Mouse (Mus musculus): ENCODE measurements at regions not wholly inside any gene's neighbourhood (a gene's known extent, or its start where the extent isn't known, plus 50 kb on each side); places are given as distances from the start of the nearest gene placed in this dataset.

DNA sequence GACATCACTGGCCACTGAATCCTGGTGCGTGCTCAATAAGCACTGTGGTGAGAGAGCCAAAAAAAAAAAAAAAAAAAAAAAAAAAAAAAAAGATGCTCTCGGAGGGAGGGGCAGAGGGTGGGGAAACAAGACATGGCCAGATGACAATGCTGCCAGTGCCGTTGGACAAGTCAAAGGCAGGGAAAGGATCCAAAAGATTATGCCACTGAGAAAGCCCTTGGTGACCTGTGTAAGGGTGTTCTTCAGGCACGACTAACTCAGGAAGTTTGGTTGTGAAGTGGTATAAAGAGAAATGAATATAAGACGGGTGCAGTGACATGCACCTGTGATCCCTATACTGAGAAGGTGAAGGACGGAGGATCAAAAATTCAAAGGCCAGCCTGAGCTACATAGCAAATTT lies 121.8 kb upstream of the Max start:
- H3K4me1 ChIP-seq: no peaks in the 10 kb centered on the region
- 79% methylated on average over 6 of the region's 6 CpGs for WGBS
- no peak overlapping the region for H3K27ac ChIP-seq
- no peaks in the 10 kb centered on the region for H3K9me3 ChIP-seq
- no peak overlapping the region for H3K4me3 ChIP-seq
- DNase-seq (ENCODE audit: low spot score): no peak
- H3K36me3 ChIP-seq: no peaks in the 10 kb centered on the region
- 0 out of 2 replicates have a peak, but pooled peaks cover under 1% of the 10 kb centered on the region for H3K27me3 ChIP-seq (ENCODE audit: insufficient read depth, poor library complexity, severe bottlenecking)

GRCm38 (mm10) chr12:77081774-77082173 lies 119.8 kb upstream of the Max start:
- WGBS: 92% methylated on average over 2 of the region's 2 CpGs
- Histone ChIP-seq H3K27ac (no peak overlapping the region), H3K9me3 (no peaks in the 10 kb centered on the region), H3K36me3 (no peaks in the 10 kb centered on the region), H3K4me3 (no peak overlapping the region), H3K4me1 (no peaks in the 10 kb centered on the region), H3K27me3 (ENCODE audit: insufficient read depth, poor library complexity, severe bottlenecking) (0 out of 2 replicates have a peak, but pooled peaks cover 4% of the 10 kb centered on the region)
- no peak for DNase-seq (ENCODE audit: low spot score)

DNA sequence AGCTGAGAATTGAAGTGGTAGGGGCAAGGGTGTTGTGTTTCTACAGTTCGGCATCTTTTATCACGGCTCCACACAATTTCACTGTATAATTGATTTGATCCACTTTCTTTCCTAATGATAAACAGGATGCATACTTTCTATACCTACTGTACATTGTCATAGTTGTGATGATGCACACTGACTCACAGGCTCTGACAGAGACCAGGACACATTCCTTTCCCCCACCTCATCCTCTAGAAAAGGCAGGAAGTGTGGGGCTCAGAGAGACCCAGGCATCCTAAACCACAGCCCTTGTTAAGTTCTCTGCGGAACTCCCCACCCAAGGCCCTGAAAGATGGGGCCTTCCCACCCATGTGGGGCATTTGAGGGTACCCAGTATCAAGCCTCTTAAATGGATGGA lies 117.5 kb upstream of the Max start:
- Histone ChIP-seq H3K4me1 (no peaks in the 10 kb centered on the region), H3K9me3 (no peaks in the 10 kb centered on the region), H3K27ac (no peak overlapping the region), H3K27me3 (ENCODE audit: insufficient read depth, poor library complexity, severe bottlenecking) (0 out of 2 replicates have a peak, but pooled peaks cover 4% of the 10 kb centered on the region), H3K36me3 (no peaks in the 10 kb centered on the region), H3K4me3 (no peak overlapping the region)
- no peak for DNase-seq (ENCODE audit: low spot score)
- 80% methylated on average over 3 of the region's 3 CpGs for WGBS

DNA sequence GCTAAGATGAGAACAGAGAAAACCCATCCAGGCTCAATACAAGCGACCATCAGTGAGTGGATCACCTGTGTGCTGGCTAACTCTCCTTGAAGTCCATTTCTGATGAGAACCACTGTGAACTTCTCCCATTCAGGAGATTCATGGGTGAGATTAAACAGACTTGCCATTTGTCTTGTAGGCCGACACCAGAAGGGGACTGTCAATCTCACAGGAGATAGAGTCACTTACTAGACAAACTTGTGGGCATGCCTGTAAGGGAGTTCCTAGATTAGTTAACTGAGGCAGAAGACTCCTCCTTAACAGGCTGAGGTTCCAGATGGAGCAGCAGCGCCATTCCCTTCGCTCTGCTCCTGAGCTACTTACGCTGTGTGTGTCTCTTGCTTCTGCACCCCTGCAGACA lies 114.7 kb upstream of the Max start:
- Histone ChIP-seq H3K27me3 (ENCODE audit: insufficient read depth, poor library complexity, severe bottlenecking) (0 out of 2 replicates have a peak, but pooled peaks cover 4% of the 10 kb centered on the region), H3K4me3 (no peak overlapping the region), H3K36me3 (no peaks in the 10 kb centered on the region), H3K27ac (no peak overlapping the region), H3K4me1 (no peaks in the 10 kb centered on the region), H3K9me3 (no peaks in the 10 kb centered on the region)
- WGBS: 82% methylated on average over 5 of the region's 5 CpGs
- DNase-seq (ENCODE audit: low spot score): no peak

DNA sequence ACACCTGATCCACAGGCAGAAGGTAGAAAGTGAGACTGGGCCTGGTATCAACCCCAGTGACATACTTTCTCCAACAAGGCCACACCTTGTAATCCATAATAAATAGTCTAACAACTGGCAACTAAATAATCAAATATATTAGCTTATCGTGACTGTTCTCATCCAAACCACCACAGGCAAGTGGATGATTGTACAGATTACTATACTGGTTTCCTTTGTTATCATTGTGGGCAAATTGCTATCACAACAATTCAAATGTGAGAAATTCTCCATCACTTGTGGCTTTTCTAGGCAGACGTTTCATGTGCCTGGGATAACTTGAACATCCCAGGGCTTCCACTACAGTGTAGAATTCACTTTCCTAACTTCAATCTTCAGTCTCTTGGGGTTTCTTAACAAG lies 112.6 kb upstream of the Max start:
- DNase-seq (ENCODE audit: low spot score): no peak
- H3K4me1 ChIP-seq: no peaks in the 10 kb centered on the region
- no peaks in the 10 kb centered on the region for H3K9me3 ChIP-seq
- 72% methylated on average over 2 of the region's 2 CpGs for WGBS
- H3K27me3 ChIP-seq (ENCODE audit: insufficient read depth, poor library complexity, severe bottlenecking): 0 out of 2 replicates have a peak, but pooled peaks cover 4% of the 10 kb centered on the region
- H3K27ac ChIP-seq: no peak overlapping the region
- H3K36me3 ChIP-seq: no peaks in the 10 kb centered on the region
- H3K4me3 ChIP-seq: no peak overlapping the region

DNA sequence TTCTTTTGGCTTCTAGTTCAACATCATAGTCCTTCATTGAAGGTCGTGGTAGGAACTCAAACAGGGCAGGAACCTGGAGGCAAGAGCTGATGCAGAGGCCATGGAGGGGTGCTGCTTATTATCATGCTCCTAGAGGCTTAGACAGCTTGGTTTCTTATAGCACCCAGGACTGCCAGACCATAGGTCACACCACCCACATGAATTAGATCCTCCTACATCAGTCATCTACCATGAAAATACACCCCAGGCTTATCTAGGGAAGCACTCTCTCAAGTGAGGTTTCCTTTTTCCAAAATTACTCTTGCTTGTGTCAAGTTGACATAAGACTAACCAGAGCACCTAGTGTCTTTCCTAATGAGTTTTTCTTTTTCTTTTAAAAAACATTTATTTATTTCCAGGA lies 109.7 kb upstream of the Max start:
- H3K27ac ChIP-seq: no peak overlapping the region
- no peaks in the 10 kb centered on the region for H3K9me3 ChIP-seq
- 71% methylated on average over 1 of the region's 1 CpGs for WGBS
- H3K36me3 ChIP-seq: no peaks in the 10 kb centered on the region
- H3K4me1 ChIP-seq: no peaks in the 10 kb centered on the region
- DNase-seq (ENCODE audit: low spot score): no peak
- H3K27me3 ChIP-seq (ENCODE audit: insufficient read depth, poor library complexity, severe bottlenecking): no peaks in the 10 kb centered on the region
- H3K4me3 ChIP-seq: no peak overlapping the region

GRCm38 (mm10) chr12:77067938-77068337 lies 105.9 kb upstream of the Max start:
- H3K4me1 ChIP-seq: no peaks in the 10 kb centered on the region
- H3K27ac ChIP-seq: no peak overlapping the region
- H3K27me3 ChIP-seq (ENCODE audit: insufficient read depth, poor library complexity, severe bottlenecking): peaks cover 8% of the 10 kb centered on the region
- DNase-seq (ENCODE audit: low spot score): no peak
- H3K4me3 ChIP-seq: no peak overlapping the region
- WGBS: 80% methylated on average over 5 of the region's 5 CpGs
- H3K36me3 ChIP-seq: no peaks in the 10 kb centered on the region
- no peaks in the 10 kb centered on the region for H3K9me3 ChIP-seq

DNA sequence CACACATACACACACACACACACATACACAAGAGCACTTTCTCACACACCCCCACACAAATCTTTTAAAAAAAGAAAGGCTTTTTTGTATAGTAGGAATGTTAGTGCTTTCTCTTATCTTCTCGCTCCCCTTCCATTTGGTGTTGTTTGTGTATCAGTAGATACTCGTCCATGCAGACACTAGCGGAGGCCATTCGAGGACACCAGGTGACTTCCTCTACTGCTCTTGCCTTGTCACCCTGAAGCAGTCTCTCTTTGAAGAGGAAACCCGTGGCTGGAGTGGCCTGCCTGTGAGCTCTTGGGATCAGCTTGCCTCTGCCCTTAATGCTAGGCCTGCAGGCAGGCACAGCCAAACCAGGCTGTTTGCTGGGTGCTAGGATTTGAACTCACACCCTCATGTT lies 105.1 kb upstream of the Max start:
- peaks cover 13% of the 10 kb centered on the region for H3K27me3 ChIP-seq (ENCODE audit: insufficient read depth, poor library complexity, severe bottlenecking)
- DNase-seq (ENCODE audit: low spot score): no peak
- no peaks in the 10 kb centered on the region for H3K9me3 ChIP-seq
- H3K4me1 ChIP-seq: no peaks in the 10 kb centered on the region
- no peak overlapping the region for H3K27ac ChIP-seq
- no peak overlapping the region for H3K4me3 ChIP-seq
- WGBS: 48% methylated on average over 5 of the region's 5 CpGs
- H3K36me3 ChIP-seq: no peaks in the 10 kb centered on the region

GRCm38 (mm10) chr12:77065645-77066512 lies 103.9 kb upstream of the Max start:
- no peaks in the 10 kb centered on the region for H3K4me1 ChIP-seq
- H3K9me3 ChIP-seq: no peaks in the 10 kb centered on the region
- H3K27me3 ChIP-seq (ENCODE audit: insufficient read depth, poor library complexity, severe bottlenecking): peaks cover 13% of the 10 kb centered on the region
- 67% methylated on average over 6 of the region's 6 CpGs for WGBS
- no peak overlapping the region for H3K4me3 ChIP-seq
- H3K36me3 ChIP-seq: no peaks in the 10 kb centered on the region
- no peak for DNase-seq (ENCODE audit: low spot score)
- no peak overlapping the region for H3K27ac ChIP-seq

DNA sequence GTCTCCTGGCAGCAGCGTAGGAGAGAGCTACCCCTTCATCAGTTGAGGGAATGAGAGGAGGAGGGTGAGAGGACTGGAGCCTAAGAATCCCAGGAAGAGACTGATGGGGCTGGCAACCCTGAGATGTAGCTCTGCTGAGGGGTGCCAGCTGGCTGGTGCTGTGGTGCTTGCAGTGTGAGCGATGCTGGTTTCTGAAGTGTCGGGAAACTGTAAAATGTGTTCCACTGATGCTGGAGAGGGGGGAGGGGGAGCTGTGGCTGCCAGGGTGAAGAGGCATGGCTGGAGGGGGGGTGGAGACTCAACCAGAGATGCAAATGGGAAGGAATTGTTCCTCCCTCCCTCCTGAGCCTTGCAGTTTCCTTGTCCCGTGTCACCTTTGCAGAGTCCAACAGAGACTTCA lies 102.0 kb upstream of the Max start:
- Histone ChIP-seq H3K36me3 (no peaks in the 10 kb centered on the region), H3K9me3 (no peaks in the 10 kb centered on the region), H3K27me3 (ENCODE audit: insufficient read depth, poor library complexity, severe bottlenecking) (peaks cover 13% of the 10 kb centered on the region), H3K4me1 (peaks cover 12% of the 10 kb centered on the region), H3K4me3 (no peak overlapping the region), H3K27ac (no peak overlapping the region)
- WGBS: 56% methylated on average over 4 of the region's 4 CpGs
- no peak for DNase-seq (ENCODE audit: low spot score)

DNA sequence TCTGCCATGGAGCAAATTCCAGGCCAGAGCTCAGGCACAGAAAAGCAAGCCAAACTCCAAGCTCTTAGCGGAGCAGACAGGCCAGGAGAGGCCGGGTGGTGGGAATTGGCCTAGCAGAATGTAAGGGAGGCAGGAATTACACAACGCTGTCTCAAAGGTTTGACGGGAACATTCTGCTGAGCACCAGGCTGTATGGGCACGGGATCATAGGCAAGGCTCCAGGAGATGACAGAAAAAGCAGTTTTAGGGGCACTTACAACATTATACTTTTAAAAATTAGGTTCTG lies 99.5 kb upstream of the Max start:
- H3K4me3 ChIP-seq: no peak overlapping the region
- 90% methylated on average over 5 of the region's 5 CpGs for WGBS
- H3K27ac ChIP-seq: no peak overlapping the region
- H3K9me3 ChIP-seq: no peaks in the 10 kb centered on the region
- H3K36me3 ChIP-seq: no peaks in the 10 kb centered on the region
- DNase-seq (ENCODE audit: low spot score): no peak
- H3K27me3 ChIP-seq (ENCODE audit: insufficient read depth, poor library complexity, severe bottlenecking): peaks cover 13% of the 10 kb centered on the region
- peaks cover 24% of the 10 kb centered on the region for H3K4me1 ChIP-seq

DNA sequence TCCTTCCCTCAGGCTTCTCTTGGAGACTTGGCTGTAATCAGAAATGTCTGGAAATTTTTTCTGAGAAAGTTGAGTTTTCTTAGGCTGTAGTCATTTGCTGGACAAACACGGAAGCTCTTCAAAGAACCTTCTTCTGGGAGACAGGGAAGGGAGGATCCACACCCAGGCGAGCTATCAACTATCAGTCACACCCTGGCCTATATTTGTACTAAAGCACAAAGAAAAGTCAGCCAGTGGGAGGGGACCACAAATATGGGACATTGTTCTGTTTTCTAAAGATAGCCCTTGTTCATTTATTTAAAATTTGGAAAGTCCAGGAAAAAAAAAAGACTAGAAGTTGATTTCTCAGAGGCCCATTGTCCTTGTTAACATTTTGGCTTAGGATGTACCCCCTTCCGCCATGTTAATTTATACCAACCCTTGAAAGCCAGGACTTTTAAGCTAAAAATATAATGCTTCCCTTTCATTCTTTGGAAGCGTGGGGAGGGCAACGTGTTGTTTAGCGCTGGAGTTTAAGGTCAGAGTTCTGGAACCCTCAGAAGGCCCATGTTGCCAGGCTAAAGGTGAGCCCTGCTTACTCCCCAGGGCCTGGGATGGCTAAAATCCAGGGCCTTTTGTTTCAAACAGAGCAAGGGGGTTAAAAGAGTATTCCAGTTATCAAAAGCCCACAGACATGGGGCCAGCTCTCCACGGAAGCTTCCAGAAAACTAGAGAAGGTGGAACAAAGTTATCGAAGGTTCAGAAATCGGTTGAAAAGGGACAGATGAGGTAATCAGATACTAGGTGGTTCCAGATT lies 99.0 kb upstream of the Max start:
- H3K27ac ChIP-seq: peak overlapping the region; percentile 62; the same call in 1 of the 2 replicates
- H3K4me1 ChIP-seq: peaks cover 24% of the 10 kb centered on the region
- no peak for DNase-seq (ENCODE audit: low spot score)
- H3K9me3 ChIP-seq: no peaks in the 10 kb centered on the region
- peaks cover 17% of the 10 kb centered on the region for H3K27me3 ChIP-seq (ENCODE audit: insufficient read depth, poor library complexity, severe bottlenecking)
- 80% methylated on average over 9 of the region's 9 CpGs for WGBS
- H3K4me3 ChIP-seq: peak overlapping the region; percentile 43
- no peaks in the 10 kb centered on the region for H3K36me3 ChIP-seq

DNA sequence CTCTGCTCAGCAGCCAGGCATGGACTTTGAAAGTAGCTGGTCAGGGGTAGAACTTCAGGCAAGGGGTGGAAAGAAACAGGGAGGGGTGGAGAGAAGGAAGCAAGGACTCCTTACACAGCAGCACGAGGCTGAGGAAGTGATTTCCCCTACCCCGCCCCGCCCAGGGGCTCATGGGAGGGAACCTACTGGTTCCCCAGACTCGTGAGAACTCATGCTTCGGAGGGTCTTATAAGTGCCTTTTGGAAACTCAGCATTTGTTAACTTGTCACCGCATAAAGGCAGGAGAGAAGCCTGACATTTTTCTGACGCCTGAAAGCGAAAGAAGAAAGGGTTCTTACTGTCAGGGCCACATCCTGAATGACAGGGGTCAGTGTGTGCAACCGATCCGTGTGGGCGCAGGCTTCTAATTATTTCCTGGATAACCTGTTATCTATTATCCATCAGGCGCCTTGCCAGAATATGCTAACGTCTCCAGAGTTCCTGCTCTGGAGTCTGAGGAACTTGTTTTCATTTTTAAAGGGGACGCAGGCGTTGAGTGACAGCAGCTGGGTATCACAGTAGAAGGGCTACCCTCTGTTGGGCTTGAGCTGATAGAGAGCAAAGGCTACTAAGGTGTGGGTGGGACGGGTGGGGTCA lies 98.2 kb upstream of the Max start:
- peaks cover 24% of the 10 kb centered on the region for H3K4me1 ChIP-seq
- no peaks in the 10 kb centered on the region for H3K36me3 ChIP-seq
- no peak for DNase-seq (ENCODE audit: low spot score)
- H3K27ac ChIP-seq: peak overlapping the region; percentile 62
- H3K9me3 ChIP-seq: no peaks in the 10 kb centered on the region
- 23% methylated on average over 16 of the region's 16 CpGs for WGBS
- H3K27me3 ChIP-seq (ENCODE audit: insufficient read depth, poor library complexity, severe bottlenecking): peaks cover 23% of the 10 kb centered on the region
- peak overlapping the region; percentile 43 for H3K4me3 ChIP-seq
